Mouse (Mus musculus): ENCODE measurements at regions not wholly inside any gene's neighbourhood (a gene's known extent, or its start where the extent isn't known, plus 50 kb on each side); places are given as distances from the start of the nearest gene placed in this dataset.

DNA sequence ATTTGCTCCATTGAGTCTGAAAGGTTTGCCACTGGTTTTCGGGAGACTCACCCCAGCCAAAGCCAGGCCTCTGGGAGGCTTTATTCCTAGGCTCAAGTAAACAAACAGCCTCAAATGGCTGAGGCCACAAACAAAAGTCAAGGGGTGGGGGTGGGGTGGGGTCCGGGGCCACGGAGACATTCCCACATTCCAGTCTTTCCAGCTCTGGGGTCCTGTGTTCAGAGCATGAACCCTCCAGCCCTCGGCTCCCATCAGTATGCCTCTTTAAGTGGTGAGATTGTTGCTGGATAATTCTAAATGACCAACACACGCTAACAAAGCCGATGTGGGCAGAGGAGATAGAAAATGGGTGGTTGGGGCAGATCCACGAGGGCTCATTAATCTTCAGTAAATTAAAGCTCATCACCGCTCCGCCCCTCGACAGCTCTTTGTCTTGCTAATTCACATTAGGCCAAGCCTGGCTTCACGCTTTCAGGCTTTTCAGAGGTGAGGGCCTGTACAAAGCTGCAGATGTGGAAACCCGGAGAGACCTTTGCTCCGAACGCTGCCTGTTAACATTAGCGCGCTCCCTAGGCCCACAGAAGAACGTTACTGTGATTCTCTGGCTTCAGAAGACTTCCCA is 326.2 kb downstream of the Pmp22 start:
- ATAC-seq (ENCODE audit: extremely low read depth, insufficient number of reproducible peaks, low FRiP score, poor library complexity, severe bottlenecking) = no peak

DNA sequence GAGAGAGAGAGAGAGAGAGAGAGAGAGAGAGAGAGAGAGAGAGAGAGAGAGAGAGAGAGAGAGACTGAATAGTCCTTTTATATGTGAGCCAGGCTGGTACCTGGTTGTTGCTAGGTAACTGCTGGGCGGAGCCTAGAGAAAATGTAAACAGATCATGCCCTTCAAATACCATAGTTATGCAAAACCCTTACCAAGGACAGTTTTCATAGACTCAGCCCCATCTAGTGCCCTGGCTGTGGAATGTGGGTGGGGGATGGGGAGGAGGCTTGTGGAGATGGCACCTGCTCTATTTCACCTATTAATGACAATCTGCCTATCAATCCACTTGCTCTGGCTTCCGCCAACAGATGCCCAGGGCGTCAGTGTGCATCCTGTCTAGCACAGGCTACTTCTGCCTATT is 327.6 kb downstream of the Pmp22 start:
- no peak for ATAC-seq (ENCODE audit: extremely low read depth, insufficient number of reproducible peaks, low FRiP score, poor library complexity, severe bottlenecking)

DNA sequence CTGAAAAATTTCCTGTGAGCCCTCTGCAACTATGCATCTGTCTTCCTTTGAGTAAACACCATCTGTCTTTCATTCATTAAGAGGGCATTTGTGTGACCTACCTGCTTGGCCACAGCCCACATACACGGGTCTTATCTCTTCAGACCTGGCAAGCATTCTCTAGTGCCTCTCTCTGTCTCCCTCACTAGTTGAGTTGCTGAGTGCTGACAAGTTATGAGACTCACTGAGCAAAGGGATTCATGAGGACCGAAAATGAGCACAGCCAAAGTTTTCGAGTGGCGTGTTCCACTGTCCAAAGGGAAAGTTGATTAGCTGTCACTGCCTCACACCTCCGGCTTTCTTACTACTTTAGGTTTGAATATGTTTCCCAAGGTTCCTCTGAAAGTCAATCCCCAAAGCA is 328.5 kb downstream of the Pmp22 start:
- no peak for ATAC-seq (ENCODE audit: extremely low read depth, insufficient number of reproducible peaks, low FRiP score, poor library complexity, severe bottlenecking)

DNA sequence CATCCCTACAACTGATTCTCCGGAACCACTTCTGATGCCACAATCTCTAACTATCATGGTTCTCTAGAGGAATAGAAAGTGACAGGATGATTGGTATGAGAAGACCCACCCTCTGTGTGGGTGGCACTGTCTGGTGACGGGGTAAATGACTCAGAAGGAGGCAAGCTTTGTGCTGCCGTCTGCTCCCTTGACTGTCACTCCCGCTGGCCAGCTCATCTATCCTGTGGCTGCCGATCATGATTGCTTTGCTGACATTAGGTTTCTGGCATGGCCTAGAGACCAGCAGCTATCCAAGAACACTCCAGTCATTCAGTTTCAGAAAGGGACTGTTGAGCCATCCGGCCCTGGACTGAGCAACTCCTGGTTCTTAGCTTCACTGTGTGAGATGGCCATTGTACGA is 331.4 kb downstream of the Pmp22 start:
- no peak for ATAC-seq (ENCODE audit: extremely low read depth, insufficient number of reproducible peaks, low FRiP score, poor library complexity, severe bottlenecking)

DNA sequence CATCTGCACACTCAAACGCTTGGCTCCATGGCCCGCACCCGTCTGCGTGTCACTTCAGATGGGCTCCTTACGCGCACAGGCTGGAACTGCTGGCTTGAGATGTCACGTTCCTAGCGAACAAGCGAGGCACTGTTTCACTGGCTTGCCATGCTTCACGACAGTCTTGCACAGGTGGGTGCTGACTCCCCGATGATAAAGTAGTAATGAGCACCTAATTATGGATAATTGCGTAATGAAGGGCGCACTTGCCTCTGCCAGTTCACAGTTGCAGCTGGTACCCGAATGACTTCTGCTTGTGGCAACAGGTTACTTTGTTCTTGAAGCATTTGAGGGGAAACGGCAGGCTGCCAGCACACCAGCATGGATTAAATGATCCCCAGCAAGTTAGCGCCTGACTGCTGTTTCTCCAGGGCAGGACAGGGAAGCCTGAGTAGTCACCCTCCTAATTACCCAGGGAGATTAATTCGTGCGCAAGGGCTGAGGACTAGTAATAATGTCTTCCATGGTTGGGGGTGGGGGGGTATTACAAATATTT is 335.1 kb downstream of the Pmp22 start:
- ATAC-seq (ENCODE audit: extremely low read depth, insufficient number of reproducible peaks, low FRiP score, poor library complexity, severe bottlenecking) = no peak

DNA sequence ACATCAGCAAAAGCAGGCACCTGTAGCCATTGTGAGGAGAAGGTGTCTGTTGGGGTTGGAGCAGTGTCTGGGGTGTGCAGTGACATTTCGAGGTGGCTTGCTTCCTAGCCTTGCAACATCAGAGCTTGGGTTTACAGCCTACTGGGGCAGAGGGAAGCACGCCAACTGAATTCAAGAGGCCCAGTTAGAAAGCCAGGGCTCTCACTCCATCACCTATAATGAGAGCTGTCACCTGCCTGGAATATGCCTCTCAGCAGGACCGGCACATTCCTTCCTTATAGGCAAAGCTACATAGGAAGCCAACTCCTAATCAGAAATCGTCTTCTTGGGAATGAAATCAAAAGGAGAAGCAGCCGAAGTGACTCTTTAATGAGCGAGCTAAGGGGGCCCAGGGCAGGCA is 337.2 kb downstream of the Pmp22 start:
- no peak for ATAC-seq (ENCODE audit: extremely low read depth, insufficient number of reproducible peaks, low FRiP score, poor library complexity, severe bottlenecking)

DNA sequence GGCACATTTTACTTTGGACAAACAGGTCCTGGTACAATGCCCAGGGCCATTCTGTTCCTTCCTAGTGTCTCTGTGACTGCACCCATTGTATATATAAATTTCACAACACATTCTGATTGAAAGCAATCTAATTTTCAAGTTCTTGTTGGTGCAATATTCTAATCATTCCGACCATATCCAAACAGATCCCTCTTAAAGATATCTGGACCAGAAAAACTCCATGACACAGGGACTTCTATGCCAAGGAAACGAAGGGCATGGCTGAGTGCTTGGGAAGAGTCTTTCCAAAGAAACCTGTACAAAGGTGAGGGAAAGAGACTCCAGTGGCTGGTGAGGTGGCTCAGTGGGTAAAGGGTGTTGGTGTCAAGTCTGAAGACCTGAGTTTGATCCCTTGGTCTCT is 337.8 kb downstream of the Pmp22 start:
- no peak for ATAC-seq (ENCODE audit: extremely low read depth, insufficient number of reproducible peaks, low FRiP score, poor library complexity, severe bottlenecking)

DNA sequence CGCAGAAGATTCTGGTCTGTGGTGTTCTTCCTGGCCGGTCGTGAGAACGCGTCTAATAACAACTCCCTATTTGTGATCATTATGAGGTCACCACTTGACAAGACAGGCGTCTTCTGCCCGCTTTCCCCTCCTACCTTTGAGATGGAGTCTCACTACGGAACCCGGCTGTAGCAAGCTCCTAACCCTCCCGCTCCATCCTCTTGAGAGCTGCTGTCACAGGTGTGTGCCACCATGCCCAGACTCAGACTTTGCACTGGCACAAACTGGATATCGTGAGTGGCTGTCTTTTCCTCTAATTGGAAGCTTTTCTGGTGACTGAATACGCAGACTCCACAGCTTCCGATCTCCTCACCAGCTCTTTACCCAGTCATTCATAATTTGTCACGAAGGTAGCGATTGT is 346.0 kb downstream of the Pmp22 start:
- ATAC-seq (ENCODE audit: extremely low read depth, insufficient number of reproducible peaks, low FRiP score, poor library complexity, severe bottlenecking) = no peak

DNA sequence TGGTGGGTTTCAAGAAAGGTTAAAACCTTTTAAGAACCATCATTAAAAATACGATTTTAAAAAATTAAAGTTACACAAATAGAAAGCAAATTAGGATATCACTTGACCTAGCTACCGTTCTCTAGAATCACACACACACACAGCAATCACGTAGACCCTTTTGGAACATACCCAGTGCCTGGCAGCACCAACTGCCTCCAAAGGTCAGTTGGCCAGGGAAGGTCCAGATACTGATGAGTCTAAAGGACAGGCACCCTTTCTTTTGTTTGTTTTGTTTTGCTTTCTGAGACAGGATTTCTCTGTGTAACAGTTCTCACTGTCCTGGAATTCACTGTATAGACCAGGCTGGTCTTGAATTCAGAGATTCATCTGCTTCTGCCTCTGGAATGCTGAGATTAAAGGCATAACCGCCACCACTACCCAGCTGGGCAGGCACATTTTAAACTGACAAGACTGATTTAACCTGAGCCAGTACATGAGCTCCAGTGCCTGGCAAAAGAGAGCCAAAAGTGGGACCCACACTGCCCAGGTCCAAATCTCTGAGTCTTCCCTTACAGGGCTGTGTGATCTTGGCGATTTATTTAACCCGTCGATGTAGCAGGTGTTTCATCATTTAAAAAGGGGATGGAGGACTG is 353.0 kb downstream of the Pmp22 start:
- ATAC-seq (ENCODE audit: extremely low read depth, insufficient number of reproducible peaks, low FRiP score, poor library complexity, severe bottlenecking) = no peak

DNA sequence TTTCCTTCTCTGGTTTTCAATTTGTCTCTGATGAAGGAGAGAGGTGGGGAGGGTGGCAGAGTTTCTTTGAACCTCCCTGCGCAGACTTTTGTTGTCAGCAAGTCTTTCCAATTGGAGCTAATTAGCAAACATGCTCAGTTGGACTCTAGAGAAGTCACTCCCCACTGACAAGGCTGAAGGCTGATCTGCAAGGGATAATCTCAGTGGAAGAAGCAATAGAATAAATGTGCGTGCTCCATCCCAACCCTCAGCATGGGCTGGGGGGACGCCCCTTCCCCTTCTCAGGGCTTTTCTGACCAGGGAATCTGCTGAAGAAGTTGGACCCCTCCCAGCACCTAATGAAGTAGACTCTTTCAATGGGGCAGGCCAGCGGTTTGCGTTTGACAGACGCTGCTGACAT is 353.8 kb downstream of the Pmp22 start:
- no peak for ATAC-seq (ENCODE audit: extremely low read depth, insufficient number of reproducible peaks, low FRiP score, poor library complexity, severe bottlenecking)

DNA sequence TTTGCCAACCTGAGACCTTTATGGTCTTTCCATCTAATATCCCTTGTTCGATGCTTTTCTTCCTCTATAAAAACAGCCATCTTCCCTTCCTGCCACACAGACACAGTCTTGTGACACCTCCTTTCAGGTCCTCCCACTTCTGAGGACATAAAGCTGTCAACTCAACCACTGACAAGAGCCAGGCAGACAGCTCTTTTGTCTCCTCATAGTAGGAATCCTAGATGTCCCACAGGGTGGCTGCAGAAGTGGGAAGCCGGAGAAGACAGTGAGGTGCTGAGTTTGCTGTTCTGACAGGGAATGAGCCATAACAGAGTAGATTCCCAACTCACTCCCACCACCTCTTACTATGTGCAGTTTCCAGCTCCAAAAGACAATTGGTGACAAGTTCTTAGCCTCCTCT is 358.4 kb downstream of the Pmp22 start:
- ATAC-seq (ENCODE audit: extremely low read depth, insufficient number of reproducible peaks, low FRiP score, poor library complexity, severe bottlenecking) = no peak

DNA sequence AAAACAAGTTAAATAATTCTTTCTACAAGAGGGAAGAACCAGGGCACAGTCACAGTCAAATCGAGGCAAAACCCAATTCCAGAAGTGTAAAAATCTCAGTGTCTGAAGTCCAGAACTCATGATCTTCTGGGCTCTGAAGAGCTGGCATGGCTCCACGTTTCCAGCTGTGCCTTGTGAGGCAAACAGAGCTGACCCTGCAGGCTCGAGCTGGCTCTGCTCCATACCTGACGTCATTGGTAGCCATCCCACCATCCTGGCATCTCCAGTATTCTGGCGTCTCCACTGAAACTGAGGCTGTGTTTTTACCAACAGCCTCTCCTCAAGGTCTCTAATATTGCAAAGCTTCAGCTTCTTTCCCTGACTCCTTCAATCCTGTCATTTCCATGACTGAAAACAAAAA is 373.4 kb downstream of the Pmp22 start:
- ATAC-seq (ENCODE audit: extremely low read depth, insufficient number of reproducible peaks, low FRiP score, poor library complexity, severe bottlenecking) = no peak

DNA sequence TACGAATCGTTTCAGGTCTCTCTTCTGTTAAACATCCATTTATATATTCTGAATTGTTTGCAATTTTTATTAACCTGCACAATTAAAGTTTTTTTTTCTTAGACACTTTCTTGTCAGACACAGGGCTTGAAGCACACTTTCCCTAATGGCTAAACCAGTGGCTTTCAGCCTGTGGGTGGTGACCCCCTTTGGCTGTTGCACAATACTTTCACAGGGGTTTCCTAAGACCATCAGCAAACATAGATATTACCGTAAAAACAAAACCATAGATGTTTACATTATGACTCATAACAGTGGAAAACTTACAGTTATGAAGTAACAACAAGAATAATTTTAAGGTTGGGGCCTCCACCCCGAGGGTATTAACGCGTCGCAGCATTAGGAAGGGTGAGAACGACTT is 378.6 kb downstream of the Pmp22 start:
- no peak for ATAC-seq (ENCODE audit: extremely low read depth, insufficient number of reproducible peaks, low FRiP score, poor library complexity, severe bottlenecking)

DNA sequence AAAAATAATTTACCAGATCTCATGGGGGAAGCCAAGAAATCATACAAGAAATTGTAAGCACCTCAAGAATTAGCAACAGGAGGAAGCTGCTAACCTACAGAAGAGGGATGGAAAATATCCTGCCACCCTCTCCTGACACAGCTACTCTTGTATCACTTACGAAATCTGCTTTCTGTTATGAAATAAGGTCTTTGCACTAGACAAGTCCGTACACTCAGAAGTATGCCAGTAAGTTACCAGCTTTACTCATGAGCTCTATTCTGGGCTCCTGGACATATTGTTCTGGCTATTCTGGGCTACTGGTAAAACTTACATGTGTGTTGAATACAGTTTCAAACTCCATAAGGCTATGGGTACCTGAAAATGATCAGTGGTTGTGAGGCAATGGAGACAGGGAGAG is 379.9 kb downstream of the Pmp22 start:
- ATAC-seq (ENCODE audit: extremely low read depth, insufficient number of reproducible peaks, low FRiP score, poor library complexity, severe bottlenecking) = no peak

DNA sequence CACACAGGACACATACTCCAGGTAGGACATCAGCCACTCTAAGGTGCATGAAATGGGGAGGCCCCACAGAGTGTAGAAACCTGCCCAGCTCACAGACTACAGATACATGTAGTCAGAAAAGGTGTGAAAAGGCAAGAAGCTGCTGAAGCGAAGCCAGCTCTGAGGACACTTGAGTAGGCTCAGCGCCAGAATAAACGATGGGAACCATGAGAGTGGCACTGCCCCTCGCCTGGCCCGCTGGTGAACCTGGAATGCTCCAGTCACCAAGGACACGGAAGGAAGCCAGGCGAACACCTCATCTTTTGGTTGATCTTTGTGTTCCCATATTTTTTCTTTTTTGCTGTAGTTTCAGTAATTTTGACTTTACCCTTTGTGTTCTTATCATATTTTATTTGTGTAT is 381.8 kb downstream of the Pmp22 start:
- ATAC-seq (ENCODE audit: extremely low read depth, insufficient number of reproducible peaks, low FRiP score, poor library complexity, severe bottlenecking) = no peak

DNA sequence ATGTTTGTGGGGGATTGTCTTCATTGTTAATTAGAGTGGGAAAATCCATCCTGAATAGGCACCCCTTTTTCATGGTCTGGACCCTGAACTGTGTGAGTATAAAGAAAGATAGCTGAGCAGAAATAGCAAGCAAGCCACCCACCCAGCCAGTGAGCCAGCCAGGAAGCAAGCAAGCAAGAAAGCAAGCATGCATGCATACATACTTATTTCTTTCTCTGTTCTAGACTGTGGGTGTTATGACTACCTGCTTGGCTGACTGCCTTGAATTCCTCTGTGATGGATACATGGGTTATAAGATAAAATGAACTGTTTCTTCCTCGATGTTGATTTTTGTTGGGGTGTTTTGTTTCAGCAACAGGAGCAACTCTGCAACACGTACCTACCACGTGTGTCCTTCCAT is 385.8 kb downstream of the Pmp22 start:
- ATAC-seq (ENCODE audit: extremely low read depth, insufficient number of reproducible peaks, low FRiP score, poor library complexity, severe bottlenecking) = no peak

DNA sequence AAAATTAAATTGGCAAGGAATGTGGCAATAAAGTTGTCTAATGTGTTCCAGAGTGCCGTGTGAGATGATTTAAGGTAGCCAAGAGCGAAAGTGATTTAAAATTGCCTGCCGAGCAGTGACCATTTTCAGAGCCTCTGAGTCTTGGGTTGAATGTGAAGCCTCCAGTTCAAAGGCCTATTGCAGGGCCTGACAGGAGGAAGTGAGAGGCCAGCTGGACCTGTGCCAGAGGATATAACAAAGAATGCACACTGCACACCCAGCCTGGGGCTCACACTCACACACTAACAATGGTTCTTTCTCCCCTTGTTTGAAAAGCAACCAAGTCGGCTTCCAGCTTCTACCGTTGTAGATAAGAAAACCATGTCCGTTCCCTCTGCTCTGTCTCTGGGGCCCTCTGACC is 390.1 kb downstream of the Pmp22 start:
- ATAC-seq (ENCODE audit: extremely low read depth, insufficient number of reproducible peaks, low FRiP score, poor library complexity, severe bottlenecking) = no peak

DNA sequence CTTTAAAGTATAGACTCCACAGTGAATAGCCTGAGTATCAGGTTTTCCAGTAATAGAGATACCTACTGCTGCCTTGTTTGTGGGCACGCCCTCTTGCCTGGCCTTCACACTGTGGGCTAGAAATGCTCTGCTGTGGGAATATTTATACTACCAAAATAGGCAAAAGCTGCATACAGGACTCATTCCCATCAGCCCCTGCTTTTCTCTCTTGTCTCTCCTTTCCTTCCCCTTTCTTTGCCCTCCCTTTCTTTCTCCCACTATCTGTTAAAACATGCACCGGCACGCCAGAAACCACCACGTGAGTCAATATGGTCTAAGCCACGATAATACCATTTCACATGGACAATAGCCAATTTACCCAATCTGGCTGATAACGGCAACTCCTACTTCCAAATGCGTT is 395.5 kb downstream of the Pmp22 start:
- no peak for ATAC-seq (ENCODE audit: extremely low read depth, insufficient number of reproducible peaks, low FRiP score, poor library complexity, severe bottlenecking)

DNA sequence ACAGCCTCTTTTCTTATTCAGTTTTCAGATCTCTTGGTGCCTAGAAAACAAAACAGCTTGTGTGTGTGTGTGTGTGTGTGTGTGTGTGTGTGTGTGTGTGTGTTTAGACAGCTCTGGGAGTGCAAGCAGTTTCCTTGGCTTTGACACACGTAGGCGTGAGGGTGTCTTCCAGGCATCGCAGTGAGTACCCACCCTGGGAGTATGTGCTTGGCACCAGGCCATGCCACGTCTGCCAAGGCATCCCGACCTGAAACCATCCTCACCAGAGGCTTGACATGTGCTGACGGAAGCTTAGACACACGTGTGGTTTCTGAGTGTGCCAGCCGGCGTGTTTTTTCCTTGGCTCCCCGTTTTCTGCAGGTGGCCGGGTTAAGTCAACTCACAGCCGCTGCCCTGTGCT is 396.6 kb downstream of the Pmp22 start:
- no peak for ATAC-seq (ENCODE audit: extremely low read depth, insufficient number of reproducible peaks, low FRiP score, poor library complexity, severe bottlenecking)

DNA sequence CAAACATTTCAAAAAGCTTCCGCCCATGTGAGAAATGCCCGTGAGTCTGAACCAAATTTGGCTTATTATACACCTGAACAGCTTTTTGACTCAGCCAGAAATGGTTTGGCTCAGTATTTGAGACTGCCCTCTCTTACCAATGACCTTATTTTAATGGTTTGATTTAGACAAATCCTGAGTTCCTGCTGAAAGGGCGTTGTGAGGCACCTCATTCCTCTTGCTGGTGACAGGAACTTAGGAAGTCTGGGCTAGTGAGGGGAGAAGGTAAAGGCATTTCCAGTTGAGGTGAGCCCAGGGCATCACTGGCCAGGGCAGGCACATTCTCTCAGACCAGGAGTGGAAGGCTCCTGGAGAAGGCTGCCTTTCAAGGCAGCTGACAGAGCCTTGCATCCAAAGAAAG is 396.1 kb downstream of the Hs3st3b1 start:
- ATAC-seq (ENCODE audit: extremely low read depth, insufficient number of reproducible peaks, low FRiP score, poor library complexity, severe bottlenecking) = no peak

DNA sequence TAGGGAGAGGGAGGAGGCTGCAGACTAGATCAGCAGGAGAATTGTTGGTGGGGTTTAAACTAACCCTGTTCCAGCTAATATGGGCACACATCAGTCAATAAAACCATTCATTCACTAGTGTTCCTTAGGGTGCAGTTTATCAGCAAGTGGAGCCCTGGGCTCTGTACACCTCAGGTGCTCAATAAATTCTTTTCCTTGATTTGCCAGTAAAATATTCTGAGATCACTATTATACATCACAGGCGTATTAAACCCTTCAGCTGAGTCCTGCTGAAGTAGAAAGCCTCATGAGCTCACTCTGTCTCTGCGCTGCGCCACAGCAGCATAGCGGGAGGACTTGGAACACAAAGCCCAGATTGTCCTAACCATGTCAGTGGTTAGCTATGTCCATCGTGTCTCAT is 389.3 kb downstream of the Hs3st3b1 start:
- no peak for ATAC-seq (ENCODE audit: extremely low read depth, insufficient number of reproducible peaks, low FRiP score, poor library complexity, severe bottlenecking)
